Mouse (Mus musculus): ENCODE measurements around the gene Tex14. TPM values are rescaled to one million over a fixed set of nuclear protein-coding genes. Genes with fewer than 3 reads are reported as not detected.

Tex14 gene
- total and polyA plus RNA-seq, 3 experiments: 0.42 TPM; not detected in 1

GRCm38 (mm10) chr11:87600322-87600853 lies 195.5 kb downstream of the Tex14 start:
- Histone ChIP-seq H3K36me3 (ENCODE audit: control insufficient read depth in 1 of 2, insufficient read depth in 2 of 2, low read length in 2 of 2) (peaks cover 0 to 12% of the 10 kb centered on the region in 2 experiments; a peak in 2 of 4 replicates), H3K27me3 (ENCODE audit: control insufficient read depth in 1 of 2, insufficient read depth in 2 of 2, low read length in 2 of 2) (no peaks in the 10 kb centered on the region), H3K9me3 (replicated peaks; ENCODE audit: insufficient read depth, low read length) (no peaks in the 10 kb centered on the region), H3K9ac (ENCODE audit: control insufficient read depth, low read depth, low read length, poor library complexity, severe bottlenecking) (no peak overlapping the region), H3K27ac (ENCODE audit: control insufficient read depth, low read depth, low read length) (no peak overlapping the region), H3K79me2 (ENCODE audit: control insufficient read depth, insufficient read depth, low read length, poor library complexity) (no peaks in the 10 kb centered on the region), H3K4me3 (ENCODE audit: control insufficient read depth in 1 of 2, insufficient read depth in 1 of 2, low read depth in 2 of 2, low read length in 2 of 2) (no peak overlapping the region), H3K4me1 (ENCODE audit: control insufficient read depth in 1 of 2, insufficient read depth in 2 of 2, low read length in 2 of 2) (no peaks in the 10 kb centered on the region)
- TF ChIP-seq ELF1 (IDR thresholded peaks at IDR 0.05; ENCODE audit: low read depth, low read length): no peak
- TF ChIP-seq GATA1 (IDR thresholded peaks at IDR 0.05; ENCODE audit: low read depth, low read length): no peak
- TF ChIP-seq RAD21 (IDR thresholded peaks at IDR 0.05; ENCODE audit: low read depth, low read length): no peak
- TF ChIP-seq KAT2A (conservative IDR thresholded peaks at IDR 0.05; ENCODE audit: low read depth, low read length): no peak
- no peak for TF ChIP-seq USF1 (IDR thresholded peaks at IDR 0.05; ENCODE audit: low read depth, low read length)
- TF ChIP-seq MAX (IDR thresholded peaks at IDR 0.05; ENCODE audit: low read length): no peak
- TF ChIP-seq SIN3A (IDR thresholded peaks at IDR 0.05; ENCODE audit: low read length): no peak
- TF ChIP-seq CTCF (IDR thresholded peaks at IDR 0.05 in 2 of 3, conservative IDR thresholded peaks at IDR 0.05 in 1 of 3; ENCODE audit: control insufficient read depth in 1 of 3, insufficient read depth in 1 of 3, low read depth in 2 of 3, low read length in 3 of 3, poor library complexity in 1 of 3, severe bottlenecking in 1 of 3): no peak
- no peak for TF ChIP-seq SMC3 (IDR thresholded peaks at IDR 0.05; ENCODE audit: low read depth, low read length)
- no peak for TF ChIP-seq NRF1 (IDR thresholded peaks at IDR 0.05; ENCODE audit: insufficient read depth, low read depth, low read length, poor library complexity, severe bottlenecking)
- no peak for TF ChIP-seq HCFC1 (IDR thresholded peaks at IDR 0.05; ENCODE audit: low read depth, low read length)
- DNase-seq (ENCODE audit: low read depth, low spot score): no peak

GRCm38 (mm10) chr11:87602234-87602633 lies 197.4 kb downstream of the Tex14 start:
- Histone ChIP-seq H3K79me2 (ENCODE audit: control insufficient read depth, insufficient read depth, low read length, poor library complexity) (no peaks in the 10 kb centered on the region), H3K36me3 (ENCODE audit: control insufficient read depth in 1 of 2, insufficient read depth in 2 of 2, low read length in 2 of 2) (peaks cover 0 to 21% of the 10 kb centered on the region in 2 experiments; a peak in 2 of 4 replicates), H3K27me3 (ENCODE audit: control insufficient read depth in 1 of 2, insufficient read depth in 2 of 2, low read length in 2 of 2) (no peaks in the 10 kb centered on the region), H3K27ac (ENCODE audit: control insufficient read depth, low read depth, low read length) (no peak overlapping the region), H3K9ac (ENCODE audit: control insufficient read depth, low read depth, low read length, poor library complexity, severe bottlenecking) (no peak overlapping the region), H3K9me3 (replicated peaks; ENCODE audit: insufficient read depth, low read length) (no peaks in the 10 kb centered on the region), H3K4me1 (ENCODE audit: control insufficient read depth in 1 of 2, insufficient read depth in 2 of 2, low read length in 2 of 2) (no peaks in the 10 kb centered on the region), H3K4me3 (ENCODE audit: control insufficient read depth in 1 of 2, insufficient read depth in 1 of 2, low read depth in 2 of 2, low read length in 2 of 2) (no peak overlapping the region)
- DNase-seq (ENCODE audit: low read depth, low spot score): no peak
- TF ChIP-seq EP300 (IDR thresholded peaks at IDR 0.05; ENCODE audit: low read depth in 1 of 2, low read length in 2 of 2): no peak
- TF ChIP-seq MXI1 (IDR thresholded peaks at IDR 0.05; ENCODE audit: low read depth, low read length): no peak
- TF ChIP-seq SIN3A (IDR thresholded peaks at IDR 0.05; ENCODE audit: low read length): no peak
- no peak for TF ChIP-seq CHD2 (IDR thresholded peaks at IDR 0.05; ENCODE audit: low read length)
- no peak for TF ChIP-seq POLR2AphosphoS5 (IDR thresholded peaks at IDR 0.05; ENCODE audit: borderline replicate concordance, low read depth, low read length)
- TF ChIP-seq NELFE (IDR thresholded peaks at IDR 0.05; ENCODE audit: low read depth, low read length): no peak
- no peak for TF ChIP-seq USF2 (IDR thresholded peaks at IDR 0.05; ENCODE audit: borderline replicate concordance in 1 of 2, insufficient read depth in 1 of 2, low read depth in 1 of 2, low read length in 2 of 2)
- no peak for TF ChIP-seq CTCF (IDR thresholded peaks at IDR 0.05 in 2 of 3, conservative IDR thresholded peaks at IDR 0.05 in 1 of 3; ENCODE audit: control insufficient read depth in 1 of 3, insufficient read depth in 1 of 3, low read depth in 2 of 3, low read length in 3 of 3, poor library complexity in 1 of 3, severe bottlenecking in 1 of 3)
- no peak for TF ChIP-seq GABPA (IDR thresholded peaks at IDR 0.05; ENCODE audit: low read depth, low read length)
